Mouse (Mus musculus): ENCODE results near the gene Cdc42se2.

DNA sequence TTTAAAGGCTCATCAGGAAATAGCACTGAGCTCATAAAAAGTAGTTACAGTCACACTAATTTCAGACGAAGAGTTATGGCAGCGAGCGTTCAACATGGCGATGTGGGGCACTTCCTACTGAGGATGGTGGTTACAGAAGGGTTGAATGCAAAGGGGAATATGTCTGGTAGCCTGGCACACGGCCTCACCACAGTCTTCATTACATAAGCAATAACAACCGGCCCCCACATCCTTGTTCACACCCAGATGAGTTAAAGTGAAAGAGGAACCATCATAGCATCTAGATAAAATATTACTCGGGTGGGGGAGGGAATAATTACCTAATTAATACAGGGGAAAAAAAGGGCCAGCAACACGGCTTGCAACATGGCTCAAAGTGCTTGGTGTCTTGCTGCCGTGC, 20.2 kb upstream of the Cdc42se2 start:
- TF ChIP-seq EP300 (IDR thresholded peaks at IDR 0.05; ENCODE audit: insufficient read depth, low read depth, low read length): no peak
- no peak for TF ChIP-seq CTCF (IDR thresholded peaks at IDR 0.05; ENCODE audit: low read depth, low read length)
- TF ChIP-seq POLR2A (IDR thresholded peaks at IDR 0.05; ENCODE audit: insufficient read depth, low read length): no peak
